8 mouse cellular contexts compared by ENCODE assay signal in genomic region chr9:102626839-102627225, GRCm38 (mm10). TPM values are rescaled to one million over a fixed set of nuclear protein-coding genes. Genes with fewer than 3 reads are reported as not detected.
DNase-seq lines count a peak whose midpoint lies in the region; ATAC-seq and TF ChIP-seq lines count a peak whose summit lies in the region.

No protein-coding gene starts in this region.

- H3K27me3 ChIP-seq in intestine, embryonic 14.5 days (replicated peaks; ENCODE audit: control insufficient read depth, insufficient read depth, low read length) = no peaks in the 10 kb centered on the region
- no peaks in the 10 kb centered on the region for H3K27me3 ChIP-seq in neural tube, embryonic 12.5 days (replicated peaks)

- no peak for DNase-seq in layer of hippocampus, adult 2 months (ENCODE audit: low spot score in 2 of 2)
- DNase-seq in layer of hippocampus, adult 11-12 months (ENCODE audit: low spot score) = no peak
- DNase-seq in intestine, embryonic 14.5 days (ENCODE audit: low spot score) = no peak
- DNase-seq in cerebellum, adult 18-20 months = no peak
- DNase-seq in layer of hippocampus, postnatal 25 days (ENCODE audit: extremely low spot score in 1 of 2, low spot score in 1 of 2) = no peak

- H3K9ac ChIP-seq in intestine, embryonic 14.5 days (ENCODE audit: low read length) = peak overlapping the region; percentile 95
- peak overlapping the region; percentile 97 for H3K9ac ChIP-seq in neural tube, embryonic 12.5 days

- peak overlapping the region; percentile 98 for H3K27ac ChIP-seq in layer of hippocampus, adult 2 months
- peak overlapping the region; percentile 94 for H3K27ac ChIP-seq in intestine, embryonic 14.5 days (ENCODE audit: low read depth)
- no peak overlapping the region for H3K27ac ChIP-seq in neural tube, embryonic 12.5 days

- ATAC-seq in common myeloid progenitor, adult 5-6 weeks (replicated peaks; ENCODE audit: low read depth, poor library complexity, severe bottlenecking) = peak; percentile 2; the same call in 1 of the 2 replicates
- ATAC-seq in intestine, embryonic 14.5 days (replicated peaks; ENCODE audit: low FRiP score, low TSS enrichment, low read depth) = no peak
- no peak for ATAC-seq in neural tube, embryonic 12.5 days (ENCODE audit: low FRiP score, low read depth)
- no peak; the same call in 1 of the 2 replicates for ATAC-seq in frontal cortex, adult (ENCODE audit: low TSS enrichment)

- H3K4me3 ChIP-seq in layer of hippocampus, adult 2 months = peak overlapping the region; percentile 95
- peak overlapping the region; percentile 71 for H3K4me3 ChIP-seq in intestine, embryonic 14.5 days (ENCODE audit: low read depth, low read length)
- peak overlapping the region; percentile 84 for H3K4me3 ChIP-seq in neural tube, embryonic 12.5 days

- H3K4me2 ChIP-seq in intestine, embryonic 14.5 days (ENCODE audit: low read length) = peak overlapping the region; percentile 81
- peak overlapping the region; percentile 79 for H3K4me2 ChIP-seq in neural tube, embryonic 12.5 days (replicated peaks)

- peaks cover 14% of the 10 kb centered on the region; the same call in 1 of the 2 replicates for H3K4me1 ChIP-seq in intestine, embryonic 14.5 days (replicated peaks; ENCODE audit: control insufficient read depth, insufficient read depth, low read length)
- H3K4me1 ChIP-seq in neural tube, embryonic 12.5 days = peaks cover 14% of the 10 kb centered on the region

- 0 out of 2 replicates have a peak, but pooled peaks cover 7% of the 10 kb centered on the region for H3K36me3 ChIP-seq in intestine, embryonic 14.5 days (ENCODE audit: control insufficient read depth, insufficient read depth, low read length)
- H3K36me3 ChIP-seq in neural tube, embryonic 12.5 days = peaks cover 3% of the 10 kb centered on the region

- H3K9me3 ChIP-seq in intestine, embryonic 14.5 days (ENCODE audit: control insufficient read depth, low read length) = no peaks in the 10 kb centered on the region
- no peaks in the 10 kb centered on the region for H3K9me3 ChIP-seq in neural tube, embryonic 12.5 days

- no peak for TF ChIP-seq CTCF in layer of hippocampus, adult 2 months (conservative IDR thresholded peaks at IDR 0.05)

- WGBS in intestine, embryonic 14.5 days = under 1% methylated on average over 9 of the region's 9 CpGs
- 2% methylated on average over 9 of the region's 9 CpGs for WGBS in neural tube, embryonic 12.5 days

RNA-seq across cellular contexts. Expression of gene Cep63, which starts 0.5 kb away (rescaled TPM):
- total RNA-seq in layer of hippocampus, adult 2 months (2021) = 10 to 100 TPM; 30.9 to 32.4 TPM
- total RNA-seq in common myeloid progenitor, adult 5-6 weeks (2017) = 34.8 and 43.3 TPM in 2 replicates
- 40.2 and 46.2 TPM in 2 replicates for polyA plus RNA-seq in intestine, embryonic 14.5 days (2014; fragmentation: Nextera tagmentation; extraction: Ambion mirVana)
- 47.2 and 53.9 TPM in 2 replicates for polyA plus RNA-seq in neural tube, embryonic 12.5 days (2016; fragmentation: Nextera tagmentation; extraction: Ambion mirVana)
- total RNA-seq in layer of hippocampus, postnatal 25 days (2021) = 10 to 100 TPM; 27.3 to 33.4 TPM

RNA-seq across cellular contexts. Expression of gene Anapc13, which starts 0.7 kb away (rescaled TPM):
- 100 to 1,000 TPM in 1 of 2 experiments, 10 to 100 TPM in 1; 99.5 to 106 TPM for total RNA-seq in layer of hippocampus, adult 2 months (2021)
- 141 and 189 TPM in 2 replicates for total RNA-seq in common myeloid progenitor, adult 5-6 weeks (2017)
- 212 and 216 TPM in 2 replicates for polyA plus RNA-seq in intestine, embryonic 14.5 days (2014; fragmentation: Nextera tagmentation; extraction: Ambion mirVana)
- polyA plus RNA-seq in neural tube, embryonic 12.5 days (2016; fragmentation: Nextera tagmentation; extraction: Ambion mirVana) = 177 and 194 TPM in 2 replicates
- total RNA-seq in layer of hippocampus, postnatal 25 days (2021) = 100 to 1,000 TPM in 1 of 2 experiments, 10 to 100 TPM in 1; 99.6 to 106 TPM
